Mouse (Mus musculus): Measurements from ENCODE around the gene Cog2. TPM values are rescaled to one million over a fixed set of nuclear protein-coding genes. Genes with fewer than 3 reads are reported as not detected.
A peak's percentile ranks its signal among the peaks of the same experiment; 100 is the strongest.

Cog2 gene
- total RNA-seq, 4 experiments from 2014 or later, result 48.0 to 62.2 (median 54.1) TPM

DNA sequence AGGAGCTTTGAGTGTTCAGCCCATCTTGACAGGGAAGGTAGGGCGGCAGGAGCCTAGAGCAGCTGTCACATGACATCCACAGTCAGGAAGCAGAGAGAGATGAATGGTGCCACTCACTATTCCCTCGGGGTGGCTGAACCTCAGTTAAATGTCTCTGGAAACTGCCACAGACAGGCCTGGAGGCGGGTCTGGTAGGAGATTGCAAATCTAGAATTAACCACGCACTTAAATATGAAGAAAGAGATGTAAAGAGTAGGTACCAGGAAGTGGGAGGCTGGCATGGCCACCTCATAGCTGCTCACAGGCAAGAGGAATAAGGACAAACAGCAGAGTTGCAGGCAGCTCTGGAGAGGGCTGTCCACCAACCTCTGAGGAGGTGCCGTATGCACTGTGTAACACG lies 3.4 kb upstream of the Cog2 start:
- DNase-seq, result no peak

DNA sequence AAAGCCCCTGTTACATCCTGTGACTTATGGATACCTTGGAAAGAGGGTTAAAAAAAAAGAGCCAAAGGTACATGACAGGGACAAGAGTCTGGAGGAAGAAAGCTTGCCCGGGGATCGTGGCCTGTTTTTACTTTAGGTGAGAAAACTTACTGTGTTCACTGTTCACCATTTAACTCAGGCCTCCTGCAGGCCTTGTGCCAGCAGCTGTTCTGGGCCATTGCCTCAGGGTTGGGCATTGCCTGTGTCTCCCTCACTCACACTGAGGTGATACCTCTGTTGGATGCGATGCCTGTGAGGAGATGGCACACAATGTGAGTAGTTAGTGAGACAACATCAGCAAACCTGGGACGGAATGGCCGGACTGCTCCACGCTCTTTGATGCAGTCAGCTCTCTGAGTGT lies 1.4 kb downstream of the Cog2 start:
- DNase-seq, result no peak

DNA sequence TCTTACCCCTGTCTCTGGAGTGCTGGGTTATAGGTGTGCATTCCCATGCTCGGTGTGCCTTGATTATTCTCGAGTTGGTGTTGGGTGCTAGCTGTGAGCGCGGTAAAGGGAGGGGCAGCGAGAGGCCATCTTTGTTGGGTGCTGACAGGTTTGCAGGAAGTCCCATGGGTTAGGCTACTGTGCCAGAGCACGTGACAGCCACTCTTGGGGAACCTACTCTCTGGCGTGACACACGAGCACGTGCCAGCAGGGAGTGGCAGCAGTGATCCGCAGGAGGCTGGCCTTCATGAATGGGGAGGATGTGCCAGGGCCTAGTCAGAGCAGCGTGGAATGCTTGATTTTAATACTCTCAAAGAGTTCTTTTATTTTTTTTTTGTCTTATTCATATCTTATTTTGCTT lies 5.7 kb downstream of the Cog2 start:
- no peak for DNase-seq

DNA sequence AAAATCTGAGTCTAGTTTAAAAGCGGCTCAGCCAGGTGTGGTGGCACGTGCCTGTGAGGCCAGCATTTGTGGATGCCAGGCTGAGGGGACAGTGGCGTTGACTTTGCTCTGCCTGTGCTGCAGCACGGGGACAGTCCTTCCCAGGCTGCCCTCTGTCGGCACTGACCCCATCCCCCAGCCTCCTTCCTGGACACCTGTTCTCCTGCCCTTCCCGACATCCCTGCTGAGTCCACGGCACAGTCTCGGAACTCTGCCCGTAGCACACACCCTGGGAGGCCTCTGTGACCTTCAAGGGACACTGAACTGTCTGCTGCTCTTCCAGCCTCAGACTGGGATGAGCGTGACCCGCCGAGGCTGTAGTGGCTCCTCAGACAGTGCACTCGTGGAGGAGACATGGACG lies 9.5 kb downstream of the Cog2 start:
- no peak for DNase-seq

- no peak for DNase-seq
Observed at GRCm38 (mm10) chr8:124530556-124530955, 10.0 kb downstream of the Cog2 start.

GRCm38 (mm10) chr8:124530996-124531395 lies 10.4 kb downstream of the Cog2 start:
- DNase-seq, result no peak

- DNase-seq, result no peak
Observed at GRCm38 (mm10) chr8:124532626-124533025, 12.1 kb downstream of the Cog2 start.

DNA sequence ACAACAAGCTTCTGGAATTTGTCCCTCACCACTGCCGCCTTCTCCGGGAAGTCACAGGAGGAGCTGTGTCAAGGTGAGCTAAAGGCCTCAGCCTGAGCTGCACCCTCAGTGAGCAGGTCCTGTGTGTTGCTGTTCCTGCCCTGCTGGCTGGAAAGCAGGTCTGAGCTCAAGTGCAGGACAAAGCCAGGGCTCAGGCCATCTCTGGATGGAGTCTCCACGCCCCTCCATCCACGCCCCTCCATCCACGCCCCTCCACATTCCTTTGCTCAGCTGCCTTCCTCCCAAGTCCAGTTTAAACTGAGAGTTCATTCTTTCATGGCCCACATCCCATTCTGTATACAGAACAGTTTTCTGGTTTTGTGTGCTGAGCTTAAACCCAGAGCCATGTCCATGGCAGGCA lies 14.9 kb downstream of the Cog2 start:
- DNase-seq, result no peak

- DNase-seq, result no peak
Observed at GRCm38 (mm10) chr8:124540906-124541305, 20.3 kb downstream of the Cog2 start.

DNA sequence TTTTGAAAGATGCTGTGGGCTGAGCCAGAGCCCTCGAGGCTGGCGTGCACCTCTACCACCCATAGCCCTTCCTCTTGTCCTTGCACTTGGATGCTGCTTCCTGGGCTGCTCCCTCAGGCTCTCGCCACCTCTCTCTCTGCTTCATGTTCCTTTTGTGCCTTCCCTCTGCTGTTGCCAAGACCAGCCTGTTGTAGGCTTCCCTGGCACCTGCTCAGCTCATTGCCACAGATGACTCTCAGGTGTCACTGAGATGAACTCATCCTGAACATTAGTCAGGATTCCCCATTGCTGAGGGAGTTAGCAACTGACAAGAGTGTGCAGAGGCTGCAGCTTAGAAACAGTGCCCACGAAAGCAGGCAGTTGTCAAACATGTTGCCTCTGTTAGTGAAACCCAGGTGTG lies 21.4 kb downstream of the Cog2 start:
- no peak for DNase-seq

DNA sequence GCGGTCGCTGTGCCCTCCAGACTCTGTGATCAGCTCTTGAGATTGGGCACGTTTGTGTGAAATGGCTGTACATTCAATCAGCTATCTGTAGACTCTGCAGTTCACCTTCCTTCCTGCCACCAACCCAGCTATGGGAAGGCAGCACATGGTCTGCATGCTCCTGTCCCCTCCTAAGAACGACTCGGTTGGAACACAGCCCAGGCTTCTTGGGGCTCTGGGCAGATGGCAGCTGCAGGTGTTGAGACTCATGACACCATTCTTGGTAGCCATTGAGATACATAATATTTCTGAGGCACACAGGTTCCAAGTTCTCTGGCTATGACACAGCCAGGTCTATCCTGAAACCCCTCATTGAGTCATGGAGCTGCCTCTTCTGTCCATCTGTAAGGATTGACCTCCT lies 22.7 kb downstream of the Cog2 start:
- no peak for DNase-seq

GRCm38 (mm10) chr8:124546371-124546770 lies 25.8 kb downstream of the Cog2 start:
- no peak for DNase-seq

DNA sequence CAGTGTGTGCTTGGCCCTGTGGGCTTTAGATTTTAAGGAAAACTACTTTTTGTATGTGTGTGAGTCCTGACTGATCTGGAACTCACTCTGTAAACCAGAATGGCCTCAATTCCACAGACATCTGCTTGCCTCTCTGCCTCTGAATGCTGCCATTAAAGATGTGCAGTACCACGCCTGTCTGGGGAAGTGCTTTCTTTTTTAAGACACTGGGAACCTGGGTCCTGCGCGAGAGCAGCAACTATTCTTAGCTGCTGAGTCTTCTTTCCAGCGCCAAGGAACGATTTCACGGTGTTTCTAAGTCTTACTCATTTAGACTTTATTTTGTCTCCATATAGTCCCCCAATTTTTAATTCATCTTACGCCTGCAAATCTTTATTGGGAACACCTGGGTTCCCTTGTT lies 26.2 kb downstream of the Cog2 start:
- no peak for DNase-seq

- DNase-seq, result no peak
Observed at GRCm38 (mm10) chr8:124547269-124547668, 26.7 kb downstream of the Cog2 start.

- no peak for DNase-seq
Observed at GRCm38 (mm10) chr8:124548187-124548586, 27.6 kb downstream of the Cog2 start.

- DNase-seq, result no peak
Observed at GRCm38 (mm10) chr8:124551011-124551661, 30.6 kb downstream of the Cog2 start.

DNA sequence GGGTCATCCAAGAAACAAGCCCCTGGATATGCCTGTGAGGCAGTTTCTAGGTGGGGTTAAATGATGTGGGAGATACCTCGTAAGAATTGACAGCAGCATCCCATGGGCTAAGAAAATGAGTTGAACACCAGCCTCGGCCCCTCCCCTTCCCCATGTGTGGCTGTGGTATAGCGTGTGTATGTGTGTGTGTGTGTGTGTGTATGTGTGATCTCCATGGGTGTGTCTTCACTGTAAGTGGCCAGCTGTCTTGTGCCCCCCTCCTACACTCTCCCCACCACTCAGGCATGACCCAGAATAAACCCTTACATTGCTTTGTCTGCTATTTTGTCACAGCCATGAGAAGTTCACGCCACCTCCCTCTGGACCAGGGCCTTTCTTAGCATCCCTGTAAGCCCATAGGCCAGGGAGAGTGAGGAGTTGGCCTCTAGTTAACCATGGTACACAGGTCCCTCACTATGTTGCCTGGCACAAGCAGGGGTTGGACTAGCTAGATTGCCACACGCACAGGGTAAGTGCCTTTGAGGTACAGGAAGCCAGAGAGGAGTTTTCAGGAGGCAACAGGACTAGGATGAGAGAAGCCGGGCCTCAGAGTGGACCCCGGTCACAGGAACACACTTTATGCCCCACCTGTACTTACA lies 34.7 kb downstream of the Cog2 start:
- no peak for DNase-seq

- DNase-seq, result no peak
Observed at GRCm38 (mm10) chr8:124556164-124556563, 35.6 kb downstream of the Cog2 start.

- DNase-seq, result no peak
Observed at GRCm38 (mm10) chr8:124556658-124557057, 36.1 kb downstream of the Cog2 start.

GRCm38 (mm10) chr8:124557476-124557875 lies 36.9 kb downstream of the Cog2 start:
- DNase-seq, result no peak

DNA sequence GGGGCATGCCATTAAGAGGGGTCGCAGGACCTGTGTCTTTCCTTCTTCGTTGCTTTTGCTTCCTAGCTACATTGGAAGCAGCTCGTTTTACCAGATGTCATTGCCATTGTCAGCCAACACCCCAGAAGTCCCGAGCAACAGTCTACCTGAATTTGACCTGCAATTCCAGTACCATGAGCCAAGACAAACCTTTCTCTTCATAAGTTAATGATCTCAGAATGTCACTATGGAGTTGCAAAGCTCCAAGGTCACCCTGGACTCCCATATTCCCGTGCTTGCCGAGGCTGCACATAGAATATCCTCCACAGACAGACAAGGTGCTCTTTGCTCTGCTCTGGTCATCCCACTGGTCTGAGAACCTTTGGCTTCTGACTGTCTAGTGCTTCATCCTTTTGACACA lies 46.6 kb downstream of the Cog2 start:
- DNase-seq, result no peak

- DNase-seq, result no peak
Observed at GRCm38 (mm10) chr8:124567584-124567983, 47.0 kb downstream of the Cog2 start.

GRCm38 (mm10) chr8:124569100-124569499 lies 48.5 kb downstream of the Cog2 start:
- no peak for DNase-seq

DNA sequence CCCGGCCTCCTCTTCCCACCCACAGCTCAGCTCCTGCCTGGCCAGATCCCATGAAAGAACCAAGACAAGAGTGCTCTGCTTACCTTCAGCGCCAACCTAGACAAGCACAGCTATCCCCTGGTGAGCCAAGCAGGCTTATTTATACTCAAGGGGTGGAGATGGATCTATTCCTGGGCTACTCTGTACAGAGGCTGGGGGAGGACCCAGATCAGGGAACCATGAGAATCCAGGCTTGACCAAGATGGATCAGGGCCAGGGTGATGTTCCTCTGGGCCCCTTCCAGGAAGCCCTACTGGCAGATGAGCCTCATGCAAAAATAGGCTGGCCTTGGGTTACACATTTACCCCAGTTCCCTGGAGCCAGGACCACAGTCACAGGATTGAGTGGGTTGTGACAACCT lies 49.0 kb downstream of the Cog2 start, which contains the start of gene Agt:
TSS of gene Agt (minus strand) at position 114 of the 400 bp plus-strand sequence.
- peak; percentile 53 for DNase-seq
